Mouse (Mus musculus) thymus, adult 2 months (tissue): ENCODE measurements around the gene Tmem210. TPM values are rescaled to one million over a fixed set of nuclear protein-coding genes. Genes with fewer than 3 reads are reported as not detected.

Source experiments
- DNase-seq: peaks from one replicate; pipeline ENCODE4 v3.0.0; 2021
- H3K27ac ChIP-seq: fragments of 200-500 bp; 2 replicates; pipeline ENCODE4 v1.5.1; 2012; ENCODE audit warnings: low read length, control low read depth; ENCODE audit not compliant: control insufficient read depth, insufficient read depth
- H3K27me3 ChIP-seq: fragments of 200-500 bp; 2 replicates; pipeline ENCODE4 v1.6.1; 2012; ENCODE audit warnings: mild to moderate bottlenecking, low read length, moderate library complexity, mixed read lengths; ENCODE audit not compliant: control insufficient read depth, insufficient read depth
- H3K36me3 ChIP-seq: fragments of 200-500 bp; 2 replicates; pipeline ENCODE4 v1.6.1; 2012; ENCODE audit warnings: mild to moderate bottlenecking, low read length, moderate library complexity; ENCODE audit not compliant: control insufficient read depth, insufficient read depth
- H3K4me1 ChIP-seq: fragments of 200-500 bp; replicated peaks from 2 replicates; pipeline ENCODE4 v1.6.1; 2012; ENCODE audit warnings: low read length; ENCODE audit not compliant: control insufficient read depth, insufficient read depth
- H3K4me3 ChIP-seq: fragments of 200-500 bp; 2 replicates; pipeline ENCODE4 v1.5.1; 2012; ENCODE audit warnings: mild to moderate bottlenecking, low read length, control low read depth, moderate library complexity; ENCODE audit not compliant: control insufficient read depth, insufficient read depth
- CTCF ChIP-seq: fragments of 200-500 bp; IDR thresholded peaks from 2 replicates; pipeline ENCODE4 v1.5.1; 2012; ENCODE audit warnings: mild to moderate bottlenecking, control low read depth, low read length, moderate library complexity, borderline replicate concordance; ENCODE audit not compliant: control insufficient read depth, poor library complexity, insufficient read depth; ENCODE audit errors: extremely low read depth
- POLR2A ChIP-seq: fragments of 200-500 bp; IDR thresholded peaks from 2 replicates; pipeline ENCODE4 v1.6.1; 2012; ENCODE audit warnings: mild to moderate bottlenecking, low read length, control low read depth, moderate library complexity; ENCODE audit not compliant: control insufficient read depth, poor library complexity, insufficient read depth; ENCODE audit errors: extremely low read depth
- WGBS: fragments of 180-500 bp; shearing (Covaris S2); methylation state at CpG from one replicate; pipeline ENCODE4 v1.1.7; 2018; 5-methylcytosine and 5-hydroxymethylcytosine counted together
- polyA plus RNA-seq: library from polyadenylated mRNA; depleted of rRNA; stranded (reverse); fragments of >200 nt; gene quantifications from 2 replicates; pipeline ENCODE4 v1.2.3, GENCODE M21; 2012

The Tmem210 gene
- polyA plus RNA-seq, 1 experiment = 0.35 TPM

GRCm38 (mm10) chr2:25288734-25289345, 895 bp downstream of the Tmem210 start:
- no peak overlapping the region for H3K27ac ChIP-seq
- TF ChIP-seq CTCF (no peak), POLR2A (no peak)
- WGBS = 87% methylated on average over 7 of the region's 7 CpGs
- peaks cover 17% of the 10 kb centered on the region for H3K27me3 ChIP-seq
- DNase-seq = no peak
- H3K4me3 ChIP-seq = no peak overlapping the region
- H3K36me3 ChIP-seq = peaks cover 18% of the 10 kb centered on the region
- no peaks in the 10 kb centered on the region for H3K4me1 ChIP-seq

DNA sequence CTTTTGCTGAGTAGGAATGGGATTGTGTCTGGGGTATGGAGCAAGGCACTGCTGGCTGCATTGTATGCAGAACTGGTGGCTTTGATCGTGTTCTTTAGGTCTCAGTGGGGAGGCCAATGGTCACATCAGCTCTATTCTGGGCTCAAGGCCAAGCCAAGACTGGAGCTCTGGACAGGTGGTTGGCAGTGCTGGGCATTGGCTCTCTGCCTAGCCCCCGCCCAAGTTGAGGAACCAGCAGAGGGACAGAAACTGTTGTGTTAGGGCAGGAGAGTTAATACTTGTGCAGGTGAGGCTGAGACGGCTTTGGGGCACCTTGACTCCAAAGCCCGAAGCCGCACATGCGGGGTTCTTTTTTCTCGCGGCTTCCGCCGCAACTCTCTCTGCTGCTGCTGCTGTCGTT, 1.7 kb downstream of the Tmem210 start, which contains the start of gene Lrrc26:
Gene Lrrc26, plus strand, starts transcription at position 265 of the 400 bp plus-strand sequence.
- Histone ChIP-seq H3K4me3 (no peak within 1 kb of the TSS), H3K36me3 (peaks cover 10% of the 10 kb centered on the region), H3K4me1 (no peaks in the 10 kb centered on the region), H3K27ac (no peak within 1 kb of the TSS), H3K27me3 (peaks cover 17% of the 10 kb centered on the region)
- WGBS = 8% methylated on average over 11 of the region's 11 CpGs
- no peak for DNase-seq
- TF ChIP-seq CTCF (no peak), POLR2A (no peak)

DNA sequence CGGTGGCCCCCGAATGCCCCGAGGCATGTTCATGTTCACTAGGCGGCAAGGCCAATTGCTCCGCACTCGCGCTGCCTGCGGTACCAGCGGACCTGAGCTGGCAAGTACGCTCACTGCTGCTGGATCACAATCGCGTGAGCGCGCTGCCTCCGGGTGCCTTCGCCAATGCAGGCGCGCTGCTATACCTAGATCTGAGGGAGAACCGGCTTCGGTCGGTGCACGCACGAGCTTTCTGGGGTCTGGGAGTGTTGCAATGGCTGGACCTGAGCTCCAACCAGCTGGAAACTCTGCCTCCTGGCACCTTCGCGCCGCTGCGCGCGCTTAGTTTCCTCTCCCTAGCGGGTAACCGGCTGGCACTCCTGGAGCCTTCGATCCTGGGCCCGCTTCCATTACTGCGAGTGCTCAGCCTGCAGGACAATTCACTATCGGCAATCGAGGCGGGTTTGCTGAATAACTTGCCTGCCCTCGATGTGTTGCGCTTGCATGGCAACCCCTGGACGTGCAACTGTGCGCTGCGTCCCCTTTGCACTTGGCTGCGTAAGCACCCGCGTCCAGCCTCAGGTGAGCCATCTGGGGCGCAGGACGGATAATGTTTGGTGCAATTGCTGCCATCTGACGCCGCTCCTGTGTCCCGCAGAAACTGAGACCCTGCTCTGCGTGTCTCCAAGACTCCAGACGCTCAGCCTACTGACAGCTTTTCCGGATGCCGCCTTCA, 2.3 kb downstream of the Tmem210 start:
- no peak for DNase-seq
- no peak overlapping the region for H3K4me3 ChIP-seq
- no peak overlapping the region for H3K27ac ChIP-seq
- 7% methylated on average over 54 of the region's 54 CpGs for WGBS
- TF ChIP-seq CTCF = no peak
- H3K4me1 ChIP-seq = no peaks in the 10 kb centered on the region
- H3K27me3 ChIP-seq = peaks cover 17% of the 10 kb centered on the region
- peaks cover 4% of the 10 kb centered on the region; the same call in 1 of the 2 replicates for H3K36me3 ChIP-seq

GRCm38 (mm10) chr2:25290816-25291130, 2.8 kb downstream of the Tmem210 start:
- Histone ChIP-seq H3K4me3 (no peak overlapping the region), H3K27me3 (peaks cover 17% of the 10 kb centered on the region)

GRCm38 (mm10) chr2:25291184-25292053, 3.5 kb downstream of the Tmem210 start:
- TF ChIP-seq POLR2A (no peak), CTCF (no peak)
- no peaks in the 10 kb centered on the region for H3K36me3 ChIP-seq
- no peaks in the 10 kb centered on the region for H3K4me1 ChIP-seq
- DNase-seq = no peak
- no peak overlapping the region for H3K4me3 ChIP-seq
- H3K27ac ChIP-seq = no peak overlapping the region
- peaks cover 17% of the 10 kb centered on the region for H3K27me3 ChIP-seq
- WGBS = 20% methylated on average over 32 of the region's 32 CpGs

More at GRCm38 (mm10) chr2:25290816-25291130, 2.8 kb downstream of the Tmem210 start:
- no peak for DNase-seq
- H3K36me3 ChIP-seq = no peaks in the 10 kb centered on the region
- TF ChIP-seq POLR2A (no peak), CTCF (no peak)
- H3K27ac ChIP-seq = no peak overlapping the region
- 5% methylated on average over 18 of the region's 18 CpGs for WGBS
- H3K4me1 ChIP-seq = no peaks in the 10 kb centered on the region

GRCm38 (mm10) chr2:25292054-25292544, 4.2 kb downstream of the Tmem210 start:
- no peak for TF ChIP-seq POLR2A
- H3K4me1 ChIP-seq = no peaks in the 10 kb centered on the region
- no peak for DNase-seq
- no peaks in the 10 kb centered on the region for H3K36me3 ChIP-seq
- no peak overlapping the region for H3K27ac ChIP-seq
- 11% methylated on average over 43 of the region's 43 CpGs for WGBS
- H3K27me3 ChIP-seq = peaks cover 17% of the 10 kb centered on the region
- H3K4me3 ChIP-seq = no peak overlapping the region
